Mouse (Mus musculus): ENCODE data around the gene Metap1.
"Not testable (repeated sequence)": the region's sequence is repeated elsewhere in the genome, so short reads cannot be mapped to it uniquely, and the experiment has no call there.

Gene Metap1

GRCm38 (mm10) chr3:138503754-138504153, 14.4 kb upstream of the Metap1 start:
- in situ Hi-C loops (cut with MboI; ENCODE audit: low sequenced_read_pairs): no loop called here

- in situ Hi-C loops (cut with MboI; ENCODE audit: low sequenced_read_pairs): no loop called here
These were observed 10.8 kb upstream of the Metap1 start for GRCm38 (mm10) chr3:138499854-138500740.

- in situ Hi-C loops (cut with MboI; ENCODE audit: low sequenced_read_pairs): no loop called here
These were observed 9.4 kb upstream of the Metap1 start for GRCm38 (mm10) chr3:138498731-138499130.

GRCm38 (mm10) chr3:138495166-138496145, 6.1 kb upstream of the Metap1 start:
- in situ Hi-C loops (cut with MboI; ENCODE audit: low sequenced_read_pairs): no loop called here

- in situ Hi-C loops (cut with MboI; ENCODE audit: low sequenced_read_pairs): no loop called here
These were observed 5.2 kb upstream of the Metap1 start for GRCm38 (mm10) chr3:138494565-138494964.

GRCm38 (mm10) chr3:138493668-138494067, 4.4 kb upstream of the Metap1 start:
- in situ Hi-C loops (cut with MboI; ENCODE audit: low sequenced_read_pairs): no loop called here

- in situ Hi-C loops (cut with MboI; ENCODE audit: low sequenced_read_pairs): no loop called here
These were observed 671 bp upstream of the Metap1 start for GRCm38 (mm10) chr3:138490034-138490337.

- in situ Hi-C loops (cut with MboI; ENCODE audit: low sequenced_read_pairs): no loop called here
These were observed 560 bp downstream of the Metap1 start for GRCm38 (mm10) chr3:138488584-138489326.

- in situ Hi-C loops (cut with MboI; ENCODE audit: low sequenced_read_pairs): no loop called here
These were observed 6.1 kb downstream of the Metap1 start for GRCm38 (mm10) chr3:138483240-138483639.

GRCm38 (mm10) chr3:138481526-138482284, 7.6 kb downstream of the Metap1 start:
- in situ Hi-C loops (cut with MboI; ENCODE audit: low sequenced_read_pairs): no loop called here

GRCm38 (mm10) chr3:138479489-138479888, 9.8 kb downstream of the Metap1 start:
- in situ Hi-C loops (cut with MboI; ENCODE audit: low sequenced_read_pairs): no loop called here

- in situ Hi-C loops (cut with MboI; ENCODE audit: low sequenced_read_pairs): no loop called here
These were observed 18.2 kb downstream of the Metap1 start for GRCm38 (mm10) chr3:138471066-138471465.

GRCm38 (mm10) chr3:138466656-138467055, 22.7 kb downstream of the Metap1 start:
- in situ Hi-C loops (cut with MboI; ENCODE audit: low sequenced_read_pairs): not testable (repeated sequence)

- in situ Hi-C loops (cut with MboI; ENCODE audit: low sequenced_read_pairs): no loop called here
These were observed 24.7 kb downstream of the Metap1 start for GRCm38 (mm10) chr3:138464573-138465147.

- in situ Hi-C loops (cut with MboI; ENCODE audit: low sequenced_read_pairs): no loop called here
These were observed 25.5 kb downstream of the Metap1 start for GRCm38 (mm10) chr3:138463807-138464206.

- in situ Hi-C loops (cut with MboI; ENCODE audit: low sequenced_read_pairs): no loop called here
These were observed 26.2 kb downstream of the Metap1 start for GRCm38 (mm10) chr3:138463137-138463536.

- in situ Hi-C loops (cut with MboI; ENCODE audit: low sequenced_read_pairs): no loop called here
These were observed 27.5 kb downstream of the Metap1 start for GRCm38 (mm10) chr3:138461832-138462231.

GRCm38 (mm10) chr3:138460260-138460659, 29.1 kb downstream of the Metap1 start:
- in situ Hi-C loops (cut with MboI; ENCODE audit: low sequenced_read_pairs): no loop called here

GRCm38 (mm10) chr3:138458441-138458840, 30.9 kb downstream of the Metap1 start:
- in situ Hi-C loops (cut with MboI; ENCODE audit: low sequenced_read_pairs): no loop called here

Measured in CH12F3 (cell line).